Mouse (Mus musculus): ENCODE measurements around the gene Map3k13.

The Map3k13 gene

GRCm38 (mm10) chr16:21853446-21853941 is 59.3 kb downstream of the Map3k13 start:
- DNase-seq (ENCODE audit: low spot score): no peak

DNA sequence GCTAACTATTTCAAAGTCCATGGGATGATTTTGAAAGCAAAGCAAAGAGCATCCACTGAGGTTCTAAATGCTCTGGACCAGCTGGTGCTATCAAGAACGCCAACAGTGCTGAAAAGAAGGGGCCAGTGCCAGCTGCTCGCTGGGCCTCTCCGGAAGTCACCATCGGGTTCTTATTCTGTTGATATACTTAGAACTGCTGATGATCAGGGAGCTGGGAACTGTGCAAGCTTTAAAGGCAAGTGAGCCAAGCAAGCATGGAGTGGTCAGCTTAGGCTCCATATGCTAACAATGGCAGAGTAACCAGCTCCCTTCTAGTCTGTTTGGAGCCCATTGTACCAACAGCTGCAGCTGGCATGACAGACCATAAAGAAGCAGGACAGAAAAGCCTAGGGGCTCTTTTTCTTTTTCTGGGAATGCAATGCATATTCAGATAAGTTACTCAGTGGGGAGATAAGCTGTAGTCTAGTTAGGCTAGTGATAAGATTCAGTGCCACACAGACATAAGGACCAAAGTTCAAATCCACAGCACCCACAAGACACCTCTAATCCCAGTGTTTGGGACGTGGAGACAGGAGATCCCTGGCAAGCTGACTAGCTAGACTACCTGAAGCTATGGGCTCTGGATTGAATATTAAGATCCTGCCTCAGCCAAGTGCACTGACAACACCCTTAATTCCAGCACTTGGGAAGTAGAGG is 60.6 kb downstream of the Map3k13 start:
- no peak for DNase-seq (ENCODE audit: low spot score)

- DNase-seq (ENCODE audit: low spot score): no peak
These were observed 62.0 kb downstream of the Map3k13 start for GRCm38 (mm10) chr16:21856134-21856533.

GRCm38 (mm10) chr16:21857126-21857644 is 63.0 kb downstream of the Map3k13 start:
- no peak for DNase-seq (ENCODE audit: low spot score)

- DNase-seq (ENCODE audit: low spot score): no peak
These were observed 64.0 kb downstream of the Map3k13 start for GRCm38 (mm10) chr16:21858163-21858562.

DNA sequence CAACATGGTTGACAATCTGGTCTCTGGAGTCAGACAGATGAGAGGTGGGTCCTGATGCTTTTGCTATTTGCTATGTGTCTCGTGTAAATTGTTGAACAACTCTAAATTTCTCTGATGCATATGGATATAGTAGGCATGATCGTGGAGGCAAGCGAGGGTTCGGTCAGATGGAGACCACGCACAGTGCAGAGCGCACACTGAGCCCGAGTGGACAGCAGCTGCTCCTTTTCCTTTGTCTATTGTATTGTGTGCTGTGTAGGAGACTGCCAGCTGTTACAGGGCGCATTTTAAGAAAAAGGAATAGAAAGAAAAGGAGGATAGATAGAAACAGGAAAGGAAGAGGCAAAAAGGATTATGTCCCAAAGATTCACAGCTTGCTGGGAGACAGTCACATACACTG is 64.7 kb downstream of the Map3k13 start:
- no peak for DNase-seq (ENCODE audit: low spot score)

DNA sequence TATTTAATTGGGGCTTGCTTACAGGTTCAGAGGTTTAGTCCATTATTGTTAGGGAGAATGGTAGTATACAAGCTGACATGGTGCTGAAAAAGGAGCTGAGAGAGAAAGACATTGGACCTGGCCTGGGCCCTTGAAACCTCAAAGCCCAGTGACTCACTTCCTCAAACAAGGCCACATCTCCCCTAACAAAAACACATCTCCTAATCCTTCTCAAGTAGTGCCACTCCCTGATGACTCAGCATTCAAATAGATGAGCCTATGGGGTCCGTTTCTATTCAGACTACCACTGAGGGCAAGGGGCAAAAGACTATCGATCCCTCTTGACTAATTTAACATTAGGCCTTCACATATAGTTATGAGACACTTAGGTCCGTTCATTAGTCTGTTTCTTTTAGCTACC is 68.3 kb downstream of the Map3k13 start:
- DNase-seq (ENCODE audit: low spot score): no peak

DNA sequence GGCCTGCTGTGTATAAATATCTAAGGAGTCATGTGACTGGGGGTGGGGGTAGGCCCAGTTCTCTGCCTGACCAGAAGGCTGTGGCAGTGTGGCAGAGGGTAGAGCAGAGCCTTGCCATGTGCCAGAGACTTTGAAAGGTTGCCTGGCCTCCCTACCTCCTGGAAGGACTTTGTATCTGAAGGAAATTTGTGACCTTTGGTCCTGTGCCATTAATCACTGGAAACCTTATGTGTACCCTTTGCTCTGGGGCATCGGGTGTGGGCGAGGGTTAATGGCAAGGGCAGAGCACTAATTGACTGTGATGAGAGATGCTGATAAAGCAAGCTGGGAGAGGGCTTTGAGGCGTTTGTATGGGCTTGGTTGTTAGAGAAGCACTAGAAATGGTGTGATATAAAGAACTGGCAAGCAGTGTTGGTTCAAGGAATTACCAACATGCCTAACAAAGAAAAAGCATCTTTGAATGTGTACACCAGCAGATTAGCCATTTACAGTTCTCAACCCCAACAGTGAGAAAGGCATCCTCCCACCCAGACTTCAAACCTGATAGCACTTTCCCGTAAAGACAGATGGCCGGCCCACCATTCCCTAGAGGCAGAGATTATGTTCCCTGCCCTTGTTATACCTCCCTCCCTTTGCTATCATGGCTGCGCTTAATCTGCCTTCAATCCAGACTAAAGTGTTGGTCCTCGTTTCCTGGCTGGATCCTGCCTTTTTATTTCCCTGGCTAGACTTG is 71.3 kb downstream of the Map3k13 start:
- no peak for DNase-seq (ENCODE audit: low spot score)

DNA sequence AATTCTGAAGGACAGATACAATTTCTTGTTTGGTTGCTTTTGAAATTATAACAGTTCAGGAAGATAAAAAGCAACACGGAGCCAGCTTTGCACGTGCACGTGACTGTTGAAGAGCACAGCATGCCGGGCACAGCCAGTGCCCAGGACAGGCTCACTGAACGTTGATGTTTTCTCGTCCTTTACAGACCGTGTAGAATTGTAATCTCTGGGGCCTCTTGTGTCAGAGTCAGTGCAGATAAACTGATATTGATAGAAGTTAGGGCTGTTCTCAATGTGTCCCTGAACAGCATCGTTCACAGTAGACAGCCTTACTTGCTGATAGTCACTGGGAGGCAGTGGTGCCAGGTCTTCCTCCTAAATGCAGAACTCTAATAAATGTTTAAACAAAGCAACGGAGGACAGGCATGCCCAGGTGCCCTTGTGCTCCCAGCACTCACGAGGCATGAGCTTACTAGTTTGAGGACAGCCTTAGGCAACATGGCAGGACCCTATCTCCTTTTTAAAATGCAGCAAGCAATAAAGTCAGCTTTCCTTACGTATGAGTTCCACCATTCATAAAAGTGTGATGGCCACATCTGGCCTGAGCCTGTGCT is 71.9 kb downstream of the Map3k13 start:
- no peak for DNase-seq (ENCODE audit: low spot score)

- no peak for DNase-seq (ENCODE audit: low spot score)
These were observed 73.6 kb downstream of the Map3k13 start for GRCm38 (mm10) chr16:21867727-21868126.

DNA sequence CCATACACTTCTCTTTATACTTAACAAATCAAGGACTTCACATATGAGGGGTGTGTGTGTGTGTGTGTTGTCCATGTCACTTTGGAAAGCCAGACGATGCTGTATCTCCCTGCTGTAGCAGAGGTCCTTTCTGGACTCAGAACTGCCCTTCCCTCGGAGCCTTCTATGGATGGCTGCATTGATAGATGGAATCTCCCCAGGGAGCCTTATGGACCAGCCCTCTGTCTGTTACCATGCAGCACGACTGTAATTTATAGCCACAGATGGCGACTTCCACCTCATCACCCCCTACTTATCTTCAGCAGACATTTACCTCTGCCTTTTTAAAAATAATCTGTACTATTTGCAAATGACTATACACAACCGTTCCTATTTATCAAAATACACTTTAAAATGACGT is 74.5 kb downstream of the Map3k13 start:
- DNase-seq (ENCODE audit: low spot score): no peak

- DNase-seq (ENCODE audit: low spot score): no peak
These were observed 75.7 kb downstream of the Map3k13 start for GRCm38 (mm10) chr16:21869879-21870278.

DNA sequence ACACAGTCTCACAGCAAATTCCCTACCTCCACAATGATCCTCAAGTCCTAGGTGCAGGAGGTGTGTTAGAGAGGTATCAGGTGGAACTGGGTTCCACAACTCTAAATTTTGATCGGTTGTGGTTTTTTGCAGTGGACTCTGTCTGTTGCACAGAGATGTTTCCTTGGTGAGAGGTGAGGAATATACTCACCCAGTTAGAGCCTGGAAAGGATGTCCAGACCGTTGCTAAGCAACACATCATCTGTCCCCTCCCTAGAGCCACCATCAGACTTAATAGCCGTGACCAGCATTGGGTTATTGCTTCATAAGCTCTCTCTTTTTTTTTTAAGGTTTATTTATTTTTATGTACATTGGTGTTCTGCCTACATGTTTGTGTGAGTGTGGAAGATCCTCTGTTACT is 83.6 kb downstream of the Map3k13 start:
- DNase-seq (ENCODE audit: low spot score): no peak

- no peak for DNase-seq (ENCODE audit: low spot score)
These were observed 84.7 kb downstream of the Map3k13 start for GRCm38 (mm10) chr16:21878834-21879233.

DNA sequence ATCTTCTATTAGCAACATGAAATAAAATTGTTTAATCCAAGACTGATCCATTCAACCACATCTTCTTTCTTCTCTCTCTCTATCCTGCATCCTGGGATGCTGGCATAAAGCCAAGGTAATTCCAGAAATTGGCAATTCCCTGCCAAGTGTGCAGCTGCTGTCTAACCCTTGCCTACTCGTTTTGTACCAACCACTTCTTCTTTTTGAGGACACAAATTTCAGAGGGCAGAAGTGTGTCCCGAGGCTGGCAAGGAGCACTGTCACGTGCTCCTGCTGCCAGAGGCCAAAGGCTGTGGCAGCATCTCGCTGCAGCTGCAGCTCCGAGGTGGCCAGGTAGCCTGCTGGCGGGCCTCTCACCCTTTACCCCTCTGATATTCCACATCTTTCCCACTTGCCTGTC is 87.0 kb downstream of the Map3k13 start:
- DNase-seq (ENCODE audit: low spot score): no peak

DNA sequence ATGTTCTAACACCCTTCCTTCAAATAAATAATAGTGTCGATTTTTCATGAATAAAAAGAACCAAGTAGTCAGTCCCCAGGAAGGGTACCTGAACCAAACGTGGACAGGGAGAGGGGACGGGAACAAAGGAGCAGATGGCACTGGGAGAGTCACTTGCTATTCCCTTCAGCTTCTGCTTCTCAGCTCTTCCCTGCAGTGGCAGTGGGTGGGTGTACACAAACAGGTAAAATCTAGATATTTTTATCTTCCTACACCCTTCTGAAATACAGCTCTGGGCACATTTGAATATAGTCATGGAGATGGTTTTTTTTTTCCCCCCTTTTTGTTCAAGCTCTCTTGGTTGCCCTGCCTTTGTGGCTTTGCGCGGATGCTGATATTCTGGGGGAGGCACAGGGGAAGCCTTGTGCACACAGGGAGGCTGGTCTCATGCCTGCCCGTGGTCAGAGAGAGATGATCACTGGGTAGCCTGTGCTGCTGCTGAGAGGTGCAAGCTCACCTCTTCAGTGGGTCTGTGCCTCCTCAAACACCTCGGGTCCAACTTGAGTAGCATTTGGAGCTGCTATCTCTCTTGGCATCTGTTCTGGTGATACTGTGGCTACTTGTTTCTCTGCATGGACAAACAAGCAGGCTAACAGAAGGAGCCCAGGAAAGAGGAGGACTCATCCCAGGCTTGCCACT is 87.6 kb downstream of the Map3k13 start:
- no peak for DNase-seq (ENCODE audit: low spot score)

GRCm38 (mm10) chr16:21887601-21888000 is 93.5 kb downstream of the Map3k13 start:
- DNase-seq (ENCODE audit: low spot score): no peak

DNA sequence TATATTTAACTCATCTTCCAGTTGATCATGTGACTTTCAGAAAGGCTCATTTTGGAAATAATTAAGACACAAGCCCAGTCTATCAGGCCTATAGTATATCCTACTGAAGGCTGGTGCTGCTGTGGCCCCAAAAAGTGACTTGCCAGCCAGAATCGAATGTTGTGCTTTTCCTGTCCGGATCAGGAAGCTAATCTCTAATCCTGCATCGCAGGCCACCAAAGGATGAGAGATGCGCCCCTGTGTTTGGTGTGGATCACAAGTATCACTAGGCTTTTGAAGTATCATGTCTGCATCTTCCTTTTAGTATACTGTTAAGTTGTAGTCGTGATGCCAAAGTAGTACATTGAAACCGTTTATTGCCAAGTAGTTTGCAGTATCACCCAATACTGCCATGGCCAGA is 99.7 kb downstream of the Map3k13 start:
- DNase-seq (ENCODE audit: low spot score): no peak

GRCm38 (mm10) chr16:21901286-21901685 is 107.1 kb downstream of the Map3k13 start:
- no peak for DNase-seq (ENCODE audit: low spot score)

- DNase-seq (ENCODE audit: low spot score): no peak
These were observed 110.5 kb downstream of the Map3k13 start for GRCm38 (mm10) chr16:21904636-21905035.

DNA sequence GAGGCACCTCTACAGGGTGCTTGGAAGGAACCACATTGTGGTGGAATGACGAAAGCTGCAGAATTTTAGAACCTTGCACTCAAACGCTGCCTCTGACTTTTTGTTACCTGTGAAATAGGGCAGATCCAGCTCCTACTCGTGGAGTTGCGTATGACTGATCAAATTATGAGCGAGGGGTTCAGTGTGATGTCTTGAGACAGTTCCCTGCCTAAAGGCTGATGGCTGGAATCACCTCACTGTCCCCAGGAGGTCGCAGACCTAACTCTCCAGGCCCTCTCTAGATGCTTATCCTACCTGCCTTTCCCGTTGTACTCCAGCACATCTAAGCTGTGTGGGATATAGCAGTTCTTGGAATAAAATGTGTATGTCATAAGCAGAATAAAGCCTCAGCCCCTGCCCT is 111.8 kb downstream of the Map3k13 start:
- DNase-seq (ENCODE audit: low spot score): no peak

GRCm38 (mm10) chr16:21906902-21907301 is 112.8 kb downstream of the Map3k13 start:
- DNase-seq (ENCODE audit: low spot score): no peak

Data from ovary, postnatal 10 days (tissue).